Mouse (Mus musculus) brain, embryonic 14.5 days (tissue): ENCODE results near the gene Etv4.

Source experiments
- CTCF ChIP-seq: fragments of 200-500 bp; IDR thresholded peaks from 2 replicates; pipeline ENCODE4 v1.5.1; 2012; ENCODE audit warnings: inconsistent platforms, mild to moderate bottlenecking, moderate library complexity, borderline replicate concordance; ENCODE audit not compliant: insufficient read depth, insufficient read length; ENCODE audit errors: extremely low read depth
- POLR2A ChIP-seq: fragments of 200-500 bp; IDR thresholded peaks from 2 replicates; pipeline ENCODE4 v1.6.1; 2012; ENCODE audit warnings: mild to moderate bottlenecking, inconsistent platforms, borderline replicate concordance; ENCODE audit not compliant: poor library complexity, insufficient read depth, insufficient read length, severe bottlenecking; ENCODE audit errors: extremely low read depth

DNA sequence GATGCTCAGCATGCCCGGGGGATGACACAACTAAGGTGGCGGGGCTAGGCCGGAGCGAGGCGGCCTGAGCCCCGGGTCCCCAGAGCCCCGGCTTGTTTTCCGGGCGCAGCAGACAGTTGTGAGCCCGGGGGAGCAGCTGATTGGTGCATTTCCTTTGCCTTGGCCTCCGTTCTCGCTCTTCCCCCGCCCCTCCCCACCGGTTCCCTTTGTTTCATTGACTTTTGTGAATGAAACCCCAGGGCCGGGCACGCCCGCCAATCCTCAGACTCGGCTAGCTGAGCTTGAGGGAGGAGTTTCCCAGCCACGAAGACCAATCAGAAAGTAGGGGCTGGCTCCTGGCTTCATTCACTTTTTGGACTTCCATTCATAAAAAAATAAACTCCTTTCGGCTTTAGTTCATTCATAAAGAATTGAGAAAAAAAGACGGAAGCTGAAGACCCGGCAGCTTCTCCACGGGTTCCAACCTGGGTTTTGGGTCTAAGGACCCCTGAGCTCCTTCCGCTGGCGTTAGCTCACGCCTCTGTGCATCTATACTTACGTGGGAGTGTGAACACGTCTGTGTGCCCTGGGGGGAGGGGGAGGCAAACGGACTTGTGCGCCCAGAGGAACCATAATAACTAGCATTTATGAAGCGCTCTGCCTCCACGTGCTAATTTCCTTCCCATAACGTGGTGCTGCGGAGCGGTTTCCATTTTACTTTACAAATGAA lies at the start of gene Etv4:
- TF ChIP-seq POLR2A (no peak), CTCF (no peak)
